Mouse (Mus musculus) hindbrain, embryonic 16.5 days (tissue): Measurements from ENCODE around the gene Paip2b. TPM values are rescaled to one million over a fixed set of nuclear protein-coding genes. Genes with fewer than 3 reads are reported as not detected.
"Not testable (repeated sequence)": the region's sequence is repeated elsewhere in the genome, so short reads cannot be mapped to it uniquely, and the experiment has no call there.

Experiments
- ATAC-seq: fragments of 200-750 bp; cut with Nextera tagmentation; 2 replicates; pipeline ENCODE4 v1.8.0; 2017; ENCODE audit warnings: moderate TSS enrichment, moderate library complexity
- H3K27ac ChIP-seq: fragments of 300-500 bp; sonication (generic); 2 replicates; pipeline ENCODE4 v1.5.1; 2014; ENCODE audit warnings: low read depth, mild to moderate bottlenecking, control low read depth, low read length, moderate library complexity
- H3K27me3 ChIP-seq: fragments of 300-500 bp; sonication (generic); replicated peaks from 2 replicates; pipeline ENCODE4 v1.6.1; 2014; ENCODE audit warnings: low read length; ENCODE audit not compliant: control insufficient read depth, insufficient read depth
- H3K36me3 ChIP-seq: fragments of 300-500 bp; sonication (generic); 2 replicates; pipeline ENCODE4 v1.6.1; 2014; ENCODE audit warnings: mild to moderate bottlenecking, low read length, moderate library complexity, mixed read lengths; ENCODE audit not compliant: control insufficient read depth, insufficient read depth
- H3K4me1 ChIP-seq: fragments of 300-500 bp; sonication (generic); 2 replicates; pipeline ENCODE4 v1.6.1; 2014; ENCODE audit warnings: low read depth, low read length; ENCODE audit not compliant: control insufficient read depth, insufficient read depth
- H3K4me2 ChIP-seq: fragments of 300-500 bp; sonication (generic); 2 replicates; pipeline ENCODE4 v1.6.1; 2014; ENCODE audit warnings: mild to moderate bottlenecking, low read length, control low read depth, moderate library complexity
- H3K4me3 ChIP-seq: fragments of 300-500 bp; sonication (generic); 2 replicates; pipeline ENCODE4 v1.5.1; 2014; ENCODE audit warnings: mild to moderate bottlenecking, low read length, control low read depth, moderate library complexity
- H3K9ac ChIP-seq: fragments of 300-500 bp; sonication (generic); 2 replicates; pipeline ENCODE4 v1.6.1; 2014; ENCODE audit warnings: low read depth, mild to moderate bottlenecking, control low read depth, low read length, moderate library complexity
- H3K9me3 ChIP-seq: fragments of 300-500 bp; sonication (generic); 2 replicates; pipeline ENCODE4 v1.6.1; 2014; ENCODE audit warnings: mild to moderate bottlenecking, low read length, moderate library complexity; ENCODE audit not compliant: control insufficient read depth
- WGBS: fragments of 180-500 bp; shearing (Covaris S2); extraction: QIAGEN DNeasy Blood & Tissue Kit; methylation state at CpG from one replicate; pipeline ENCODE4 v1.1.7; 2014; 5-methylcytosine and 5-hydroxymethylcytosine counted together
- polyA plus RNA-seq: library from polyadenylated mRNA; unstranded; fragments of >200 nt; fragmentation: Nextera tagmentation; extraction: Ambion mirVana; gene quantifications from 2 replicates; pipeline ENCODE4 v1.2.1, GENCODE M21; 2015

The Paip2b gene
- polyA plus RNA-seq, 1 experiment from 2014 or later = 27.3 TPM

DNA sequence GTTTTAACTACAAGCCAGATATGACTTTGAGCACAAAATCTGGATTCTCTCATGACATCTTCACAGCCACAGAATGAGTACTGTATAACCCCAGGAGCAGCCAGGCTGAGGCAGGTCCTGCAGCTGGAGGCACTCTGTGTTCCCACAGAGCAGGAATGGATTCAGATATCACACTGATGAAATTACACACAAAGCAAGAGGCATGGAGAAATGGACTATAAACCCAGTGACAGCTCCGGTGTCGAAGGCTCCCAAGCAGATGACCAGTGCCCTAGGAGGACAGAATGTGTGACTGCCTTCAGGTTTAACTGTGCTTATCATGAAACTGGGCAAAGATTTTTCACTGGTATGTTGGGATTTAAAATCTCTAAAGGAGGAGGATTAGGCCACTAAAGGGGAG is 14.6 kb upstream of the Paip2b start:
- Histone ChIP-seq H3K4me2 (no peak overlapping the region), H3K27me3 (no peaks in the 10 kb centered on the region), H3K36me3 (no peaks in the 10 kb centered on the region), H3K27ac (no peak overlapping the region), H3K9ac (no peak overlapping the region), H3K9me3 (no peaks in the 10 kb centered on the region), H3K4me3 (no peak overlapping the region), H3K4me1 (no peaks in the 10 kb centered on the region)
- no peak for ATAC-seq
- 85% methylated on average over 2 of the region's 2 CpGs for WGBS

- no peaks in the 10 kb centered on the region for H3K4me1 ChIP-seq
- WGBS = 91% methylated on average over 10 of the region's 10 CpGs
- no peak overlapping the region for H3K4me2 ChIP-seq
- no peak overlapping the region for H3K27ac ChIP-seq
- no peaks in the 10 kb centered on the region for H3K36me3 ChIP-seq
- no peak for ATAC-seq
- no peak overlapping the region for H3K9ac ChIP-seq
- H3K4me3 ChIP-seq = no peak overlapping the region
- H3K27me3 ChIP-seq = no peaks in the 10 kb centered on the region
- H3K9me3 ChIP-seq = no peaks in the 10 kb centered on the region
Observed at GRCm38 (mm10) chr6:83844913-83845312, 13.4 kb upstream of the Paip2b start.

- no peaks in the 10 kb centered on the region for H3K27me3 ChIP-seq
- H3K4me3 ChIP-seq = no peak overlapping the region
- no peak for ATAC-seq
- 92% methylated on average over 6 of the region's 6 CpGs for WGBS
- H3K9me3 ChIP-seq = no peaks in the 10 kb centered on the region
- no peak overlapping the region for H3K27ac ChIP-seq
- H3K4me2 ChIP-seq = no peak overlapping the region
- H3K4me1 ChIP-seq = no peaks in the 10 kb centered on the region
- H3K9ac ChIP-seq = no peak overlapping the region
- no peaks in the 10 kb centered on the region for H3K36me3 ChIP-seq
Observed at GRCm38 (mm10) chr6:83840086-83840485, 8.5 kb upstream of the Paip2b start.

- no peaks in the 10 kb centered on the region for H3K27me3 ChIP-seq
- no peak overlapping the region for H3K27ac ChIP-seq
- H3K36me3 ChIP-seq = no peaks in the 10 kb centered on the region
- H3K4me2 ChIP-seq = no peak overlapping the region
- no peak overlapping the region for H3K4me3 ChIP-seq
- ATAC-seq = no peak
- 92% methylated on average over 2 of the region's 2 CpGs for WGBS
- no peaks in the 10 kb centered on the region for H3K4me1 ChIP-seq
- H3K9ac ChIP-seq = no peak overlapping the region
- H3K9me3 ChIP-seq = no peaks in the 10 kb centered on the region
Observed at GRCm38 (mm10) chr6:83838046-83838445, 6.5 kb upstream of the Paip2b start.

DNA sequence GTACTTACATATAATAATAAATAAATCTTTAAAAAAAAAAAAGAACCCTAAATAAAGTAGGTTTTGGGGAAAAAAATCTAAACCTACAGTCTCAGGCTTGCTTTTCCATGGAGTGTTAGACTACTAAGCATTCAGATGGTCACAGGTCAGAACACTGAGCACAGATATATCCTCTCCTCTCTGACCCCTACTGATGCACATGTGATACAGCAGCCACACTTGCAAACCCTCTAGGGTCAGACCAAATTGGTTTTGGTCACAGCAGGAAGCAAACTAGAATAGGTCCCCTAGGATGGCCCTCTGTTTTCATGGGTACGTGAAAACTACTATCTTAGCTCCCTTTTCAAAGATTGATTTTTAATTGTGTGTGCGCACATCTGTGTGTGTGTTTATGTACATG is 5.3 kb upstream of the Paip2b start:
- no peak for ATAC-seq
- 0 out of 2 replicates have a peak, but pooled peaks cover 3% of the 10 kb centered on the region for H3K4me1 ChIP-seq
- no peaks in the 10 kb centered on the region for H3K9me3 ChIP-seq
- no peaks in the 10 kb centered on the region for H3K27me3 ChIP-seq
- H3K4me2 ChIP-seq = no peak overlapping the region
- no peak overlapping the region for H3K9ac ChIP-seq
- no peak overlapping the region for H3K27ac ChIP-seq
- H3K4me3 ChIP-seq = no peak overlapping the region
- WGBS = 75% methylated on average over 2 of the region's 2 CpGs
- H3K36me3 ChIP-seq = no peaks in the 10 kb centered on the region

- not testable (repeated sequence) for H3K36me3 ChIP-seq, H3K9me3 ChIP-seq, ATAC-seq, H3K9ac ChIP-seq, H3K27me3 ChIP-seq, H3K4me1 ChIP-seq
- H3K4me2 ChIP-seq = peak overlapping the region; percentile 60
- H3K27ac ChIP-seq = peak overlapping the region; percentile 4
- peak overlapping the region; percentile 35 for H3K4me3 ChIP-seq
- 67% methylated on average over 1 of the region's 1 CpGs for WGBS
Observed at GRCm38 (mm10) chr6:83832393-83832792, 852 bp upstream of the Paip2b start.

GRCm38 (mm10) chr6:83830941-83831605 is 468 bp downstream of the Paip2b start:
- Histone ChIP-seq H3K9me3 (no peaks in the 10 kb centered on the region), H3K36me3 (no peaks in the 10 kb centered on the region), H3K4me2 (peak overlapping the region; percentile 90), H3K9ac (peak overlapping the region; percentile 84), H3K27me3 (no peaks in the 10 kb centered on the region), H3K4me1 (peaks cover 8% of the 10 kb centered on the region; the same call in 1 of the 2 replicates), H3K4me3 (peak overlapping the region; percentile 80), H3K27ac (peak overlapping the region; percentile 86)
- WGBS = under 1% methylated on average over 35 of the region's 35 CpGs
- ATAC-seq = peak; percentile 82

GRCm38 (mm10) chr6:83821856-83822255 is 9.7 kb downstream of the Paip2b start:
- Histone ChIP-seq H3K36me3 (no peaks in the 10 kb centered on the region), H3K4me2 (no peak overlapping the region), H3K4me1 (no peaks in the 10 kb centered on the region), H3K27me3 (no peaks in the 10 kb centered on the region), H3K9me3 (no peaks in the 10 kb centered on the region), H3K9ac (no peak overlapping the region), H3K4me3 (no peak overlapping the region), H3K27ac (no peak overlapping the region)
- ATAC-seq = no peak
- WGBS = 33% methylated on average over 2 of the region's 2 CpGs

GRCm38 (mm10) chr6:83820727-83821515 is 10.6 kb downstream of the Paip2b start:
- Histone ChIP-seq H3K9me3 (no peaks in the 10 kb centered on the region), H3K4me1 (no peaks in the 10 kb centered on the region), H3K27me3 (no peaks in the 10 kb centered on the region), H3K27ac (no peak overlapping the region), H3K36me3 (no peaks in the 10 kb centered on the region; the same call in 1 of the 2 replicates), H3K4me3 (no peak overlapping the region), H3K9ac (no peak overlapping the region), H3K4me2 (no peak overlapping the region)
- 88% methylated on average over 2 of the region's 2 CpGs for WGBS
- no peak for ATAC-seq
